Mouse (Mus musculus): ENCODE results near the gene Kl. TPM values are rescaled to one million over a fixed set of nuclear protein-coding genes. Genes with fewer than 3 reads are reported as not detected.

The Kl gene
- polyA plus RNA-seq, 1 experiment from 2014 or later = 0.04 TPM

DNA sequence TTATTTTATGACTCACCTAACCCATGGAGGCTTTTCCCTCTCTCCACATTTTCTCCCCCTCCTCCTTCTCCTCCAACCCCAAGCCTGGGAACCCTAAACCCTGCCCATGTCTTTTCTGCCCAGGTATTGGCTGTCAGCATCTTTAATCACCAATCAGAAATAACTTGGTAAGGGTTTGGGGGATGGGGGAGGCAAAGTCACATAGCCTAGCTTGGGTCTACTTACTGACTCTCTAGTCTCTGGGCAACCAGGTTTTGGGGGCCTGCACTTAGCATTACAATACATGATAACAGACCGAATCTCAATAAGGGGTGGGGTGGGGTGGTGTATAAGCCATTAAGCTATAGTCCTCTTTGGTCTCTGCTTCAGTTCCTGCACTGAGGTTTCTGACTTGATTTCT lies 10.3 kb downstream of the Kl start:
- ChIA-PET CTCF (interaction anchor here (2.0 kb wide), 1 partner anchor 13 kb away, joined by 6 read pairs; no protein-coding TSS in a partner anchor), POLR2A (no interaction called here)
- no peak for DNase-seq (ENCODE audit: low read depth, low spot score)
- in situ Hi-C loops (cut with MboI; ENCODE audit: low pct_unique_long_range_greater_than_20kb) = no loop called here
- no peaks in the 10 kb centered on the region for H3K27me3 ChIP-seq
- no peak for ATAC-seq
- TF ChIP-seq CTCF (IDR thresholded peaks at IDR 0.05) = no peak

DNA sequence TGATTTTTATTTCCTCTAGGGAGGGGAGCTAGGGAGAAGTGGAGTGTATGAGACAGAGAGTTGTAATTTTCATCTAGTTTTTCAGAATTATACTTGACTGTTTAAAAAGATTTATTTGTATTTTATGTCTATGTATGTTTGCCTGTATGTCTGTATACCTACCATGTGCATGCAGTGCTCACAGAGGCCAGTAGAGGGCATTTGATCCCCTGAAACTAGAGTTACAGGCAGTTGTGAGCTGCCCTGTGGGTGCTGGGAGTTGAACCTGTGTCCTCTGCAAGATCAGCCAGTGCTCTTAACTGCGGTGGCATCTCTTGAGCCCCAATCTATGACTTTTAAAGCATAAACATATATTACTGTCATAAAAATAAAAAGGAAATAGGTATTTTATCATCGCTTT lies 15.5 kb downstream of the Kl start:
- DNase-seq (ENCODE audit: low read depth, low spot score) (no peak), ATAC-seq (no peak)
- CTCF ChIA-PET = interaction anchor here (0.7 to 1.7 kb wide), 3 partner anchors 9 to 19 kb away, joined by 3 to 5 read pairs (median 4); no protein-coding TSS in a partner anchor
- POLR2A ChIA-PET = no interaction called here
- peak; percentile 58 for TF ChIP-seq CTCF (IDR thresholded peaks at IDR 0.05)
- in situ Hi-C loops (cut with MboI; ENCODE audit: low pct_unique_long_range_greater_than_20kb) = no loop called here
- H3K27me3 ChIP-seq = no peaks in the 10 kb centered on the region

DNA sequence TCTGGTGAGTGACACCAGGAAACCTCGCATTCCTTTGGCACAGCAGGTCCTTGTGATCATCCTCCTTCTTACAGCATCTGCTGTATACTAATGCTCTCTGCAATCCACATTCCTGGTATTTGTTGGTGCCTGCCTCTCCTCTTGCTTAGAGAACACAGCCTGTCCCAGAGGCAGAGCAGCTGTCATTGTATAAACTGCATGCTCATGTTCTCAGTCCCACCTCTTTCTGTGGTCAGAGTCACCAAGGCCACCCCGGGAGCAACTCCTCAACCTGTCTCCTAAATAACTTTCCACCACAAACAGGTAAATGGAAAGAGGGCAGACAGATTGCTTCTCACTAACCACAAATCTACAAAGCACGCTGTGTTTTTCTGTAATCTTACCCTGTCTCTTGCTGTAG lies 18.1 kb downstream of the Kl start:
- CTCF ChIA-PET = no interaction called here
- ATAC-seq (no peak), DNase-seq (ENCODE audit: low read depth, low spot score) (no peak)
- no peaks in the 10 kb centered on the region for H3K27me3 ChIP-seq
- in situ Hi-C loops (cut with MboI; ENCODE audit: low pct_unique_long_range_greater_than_20kb) = no loop called here
- POLR2A ChIA-PET = no interaction called here
- no peak for TF ChIP-seq CTCF (IDR thresholded peaks at IDR 0.05)

DNA sequence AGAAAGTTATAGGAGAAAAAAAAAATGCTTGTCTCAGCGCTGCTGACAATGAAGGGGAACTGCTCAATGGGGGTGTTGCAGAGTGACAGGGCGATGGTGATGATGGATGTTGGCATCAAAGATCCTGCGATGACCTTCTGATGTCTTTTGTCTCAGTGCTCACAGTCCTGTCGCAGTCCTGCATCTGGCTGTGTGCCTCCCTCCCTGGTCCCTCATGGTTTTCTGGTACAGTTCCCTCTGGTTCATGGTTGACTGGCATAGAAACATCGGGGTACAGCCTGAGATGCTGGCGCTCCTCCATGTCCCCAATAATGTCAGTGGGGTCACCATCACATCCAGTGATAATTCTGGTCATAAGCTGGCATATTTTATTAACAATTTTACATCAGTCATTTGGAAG lies 18.7 kb downstream of the Kl start:
- H3K27me3 ChIP-seq = no peaks in the 10 kb centered on the region
- DNase-seq (ENCODE audit: low read depth, low spot score) = no peak
- no peak for ATAC-seq
- ChIA-PET POLR2A (no interaction called here), CTCF (no interaction called here)
- in situ Hi-C loops (cut with MboI; ENCODE audit: low pct_unique_long_range_greater_than_20kb) = no loop called here
- TF ChIP-seq CTCF (IDR thresholded peaks at IDR 0.05) = no peak

DNA sequence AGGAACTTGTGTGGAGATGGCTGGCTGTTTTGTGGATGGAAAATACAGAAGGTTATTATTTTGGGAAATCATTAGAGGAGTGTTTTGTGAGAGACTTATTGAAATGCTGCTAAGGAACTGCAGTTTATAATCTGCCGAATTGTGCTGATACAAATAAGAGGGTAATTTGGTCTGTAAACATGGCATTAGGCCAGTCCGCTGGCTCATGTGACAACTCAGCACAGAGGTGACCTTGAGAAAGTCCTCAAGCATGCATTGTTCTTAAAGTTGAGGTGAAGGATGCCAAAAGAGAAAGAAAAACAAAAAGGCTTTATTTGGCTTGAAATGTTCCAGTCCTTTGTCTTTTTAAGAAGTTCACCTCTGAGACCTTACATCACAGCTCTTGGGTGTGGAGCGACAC lies 21.8 kb downstream of the Kl start:
- H3K27me3 ChIP-seq = no peaks in the 10 kb centered on the region
- ChIA-PET POLR2A (interaction anchor here (1.1 kb wide), 1 partner anchor 22 kb away, joined by 4 read pairs; no protein-coding TSS in a partner anchor), CTCF (no interaction called here)
- ATAC-seq (no peak), DNase-seq (ENCODE audit: low read depth, low spot score) (no peak)
- in situ Hi-C loops (cut with MboI; ENCODE audit: low pct_unique_long_range_greater_than_20kb) = no loop called here
- no peak for TF ChIP-seq CTCF (IDR thresholded peaks at IDR 0.05)

DNA sequence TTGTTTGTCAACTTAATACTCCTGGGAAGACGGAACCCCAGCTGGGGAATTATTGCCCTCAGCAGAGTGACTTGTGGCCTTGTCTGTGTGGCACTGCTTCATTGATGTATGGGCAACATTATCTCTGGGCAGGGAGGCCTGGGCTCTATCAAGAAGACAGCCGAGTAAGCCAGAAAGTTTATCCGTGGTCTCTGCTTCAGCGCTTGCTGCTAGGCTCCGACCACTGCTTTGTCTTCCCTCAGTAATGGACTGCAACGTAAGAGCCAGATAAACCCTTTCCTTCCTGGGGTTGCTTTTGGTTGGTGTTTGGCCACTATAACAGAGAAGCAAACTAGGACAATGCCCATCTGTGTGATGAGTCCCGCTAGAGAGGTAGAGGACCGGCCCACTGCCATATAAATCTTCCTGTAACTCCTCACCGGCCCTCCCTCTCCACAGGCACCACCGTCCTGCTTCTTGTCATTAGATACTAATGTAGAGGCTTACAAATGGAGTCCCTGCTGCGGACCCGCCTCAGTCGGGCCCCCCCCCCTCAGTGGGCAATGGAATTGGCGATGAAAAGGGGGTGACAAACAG lies 25.1 kb downstream of the Kl start:
- no peaks in the 10 kb centered on the region for H3K27me3 ChIP-seq
- ChIA-PET CTCF (no interaction called here), POLR2A (no interaction called here)
- DNase-seq (ENCODE audit: low read depth, low spot score) = no peak
- ATAC-seq = no peak
- no peak for TF ChIP-seq CTCF (IDR thresholded peaks at IDR 0.05)
- in situ Hi-C loops (cut with MboI; ENCODE audit: low pct_unique_long_range_greater_than_20kb) = no loop called here

DNA sequence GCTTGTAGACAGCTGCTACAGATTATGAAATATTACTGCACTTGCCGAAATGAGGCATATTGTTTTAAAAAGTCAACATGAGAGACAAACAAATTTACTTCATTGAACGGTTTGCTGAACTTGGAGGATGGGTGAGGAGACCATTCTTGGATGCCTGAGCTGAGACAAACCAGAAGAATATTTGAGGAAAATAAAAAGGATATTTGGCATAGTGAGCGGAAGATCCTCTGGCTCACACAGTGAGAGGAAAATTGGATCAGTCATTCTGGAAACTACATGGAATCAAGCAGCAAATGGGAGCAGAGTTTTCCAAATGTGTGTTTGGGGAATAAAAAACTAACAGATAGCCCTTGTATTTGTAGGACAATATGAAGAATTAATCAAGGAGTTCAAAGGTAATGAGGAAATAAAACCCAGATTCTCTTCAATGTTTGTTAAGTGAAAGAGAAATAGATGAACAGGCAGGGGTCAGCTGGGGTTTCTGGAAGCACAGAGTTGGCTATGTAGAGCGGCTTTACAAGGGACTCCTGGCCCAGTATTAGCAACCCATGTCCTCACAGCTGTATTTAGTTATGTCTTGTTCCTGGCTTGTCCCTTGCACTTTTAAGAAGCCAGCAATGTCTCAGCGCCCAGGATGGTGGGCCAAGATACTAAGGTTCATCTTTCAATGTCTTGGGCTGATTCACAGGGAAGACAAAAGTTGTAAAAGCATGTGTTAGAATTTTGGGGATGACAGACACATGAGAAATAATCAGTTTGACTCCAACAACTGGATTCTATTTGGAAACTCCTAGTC lies 27.1 kb downstream of the Kl start:
- no peak for TF ChIP-seq CTCF (IDR thresholded peaks at IDR 0.05)
- DNase-seq (ENCODE audit: low read depth, low spot score) (no peak), ATAC-seq (no peak)
- in situ Hi-C loops (cut with MboI; ENCODE audit: low pct_unique_long_range_greater_than_20kb) = no loop called here
- POLR2A ChIA-PET = interaction anchor here (0.7 kb wide), 1 partner anchor 65 kb away, joined by 7 read pairs; no protein-coding TSS in a partner anchor
- CTCF ChIA-PET = interaction anchor here (0.6 to 1.3 kb wide), 2 partner anchors 10 to 72 kb away, joined by 3 to 9 read pairs; no protein-coding TSS in a partner anchor
- no peaks in the 10 kb centered on the region for H3K27me3 ChIP-seq

DNA sequence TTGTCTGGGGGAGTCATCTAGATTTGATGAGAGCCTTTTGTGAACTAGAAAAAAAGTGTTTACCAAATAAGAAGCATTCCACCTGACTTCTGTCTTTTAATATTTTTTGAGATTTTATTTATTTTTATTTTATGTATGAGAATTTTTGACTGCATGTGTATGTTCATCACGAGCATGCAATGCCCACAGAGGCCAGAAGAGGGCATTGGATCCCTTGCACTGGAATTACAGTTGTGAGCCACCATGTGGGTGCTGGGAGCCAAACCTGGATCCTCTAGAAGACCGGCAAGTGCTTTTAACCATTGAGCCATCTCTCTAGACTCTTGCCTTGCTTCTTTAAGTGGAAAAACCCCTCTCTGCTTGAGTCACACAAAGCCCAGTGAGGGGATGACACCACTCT lies 29.7 kb downstream of the Kl start:
- in situ Hi-C loops (cut with MboI; ENCODE audit: low pct_unique_long_range_greater_than_20kb) = no loop called here
- ChIA-PET POLR2A (interaction anchor here (0.8 kb wide), 1 partner anchor 11 kb away, joined by 3 read pairs; no protein-coding TSS in a partner anchor), CTCF (interaction anchor here (1.0 to 1.1 kb wide), 2 partner anchors 20 to 86 kb away, joined by 3 read pairs; no protein-coding TSS in a partner anchor)
- no peak for ATAC-seq
- no peak for DNase-seq (ENCODE audit: low read depth, low spot score)
- no peaks in the 10 kb centered on the region for H3K27me3 ChIP-seq
- peak; percentile 52 for TF ChIP-seq CTCF (IDR thresholded peaks at IDR 0.05)

DNA sequence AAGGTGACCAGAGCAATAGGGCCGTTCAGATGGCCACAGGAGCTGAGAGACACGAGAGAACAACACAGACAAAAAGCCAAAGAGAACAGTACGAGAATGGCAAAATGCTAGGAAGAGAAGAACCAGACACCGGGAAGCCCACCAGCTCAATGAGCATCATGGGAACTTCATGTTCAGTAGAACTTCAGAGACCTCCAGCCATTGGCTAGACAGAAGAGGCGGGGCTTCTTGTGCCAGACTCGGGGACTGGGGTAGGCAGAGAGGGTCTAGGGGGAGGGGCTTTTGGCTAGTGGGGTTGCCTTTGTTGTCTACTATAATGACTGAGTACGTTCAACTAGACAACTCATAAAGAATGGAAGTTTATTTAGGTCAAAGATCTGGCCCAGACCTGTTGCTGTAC lies 41.7 kb downstream of the Kl start:
- no peak for TF ChIP-seq CTCF (IDR thresholded peaks at IDR 0.05)
- POLR2A ChIA-PET = interaction anchor here (1.3 kb wide), 1 partner anchor 19 kb away, joined by 3 read pairs; no protein-coding TSS in a partner anchor
- DNase-seq (ENCODE audit: low read depth, low spot score) (no peak), ATAC-seq (no peak)
- CTCF ChIA-PET = no interaction called here
- no peaks in the 10 kb centered on the region for H3K27me3 ChIP-seq
- in situ Hi-C loops (cut with MboI; ENCODE audit: low pct_unique_long_range_greater_than_20kb) = no loop called here

DNA sequence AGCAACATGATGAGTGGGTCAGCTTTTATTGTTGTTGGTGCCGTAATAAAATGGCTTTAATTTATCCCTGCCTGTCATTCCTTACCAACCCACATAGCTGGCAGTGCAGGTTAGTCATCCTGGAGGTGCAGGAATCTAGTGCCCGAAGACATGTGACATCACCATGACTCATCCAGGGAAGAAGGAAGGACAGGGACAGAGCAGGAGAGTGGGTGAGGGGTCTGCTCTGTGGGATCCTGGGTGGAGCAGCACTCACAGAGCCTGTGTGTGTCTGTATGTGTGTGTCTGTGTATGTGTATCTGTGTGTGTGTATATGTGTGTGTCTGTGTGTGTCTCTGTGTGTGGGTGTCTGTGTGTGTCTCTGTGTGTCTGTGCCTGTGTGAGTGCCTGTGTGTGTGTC lies 44.2 kb downstream of the Kl start:
- CTCF ChIA-PET = interaction anchor here (1.4 kb wide), 1 partner anchor 57 kb away, joined by 4 read pairs; no protein-coding TSS in a partner anchor
- DNase-seq (ENCODE audit: low read depth, low spot score) (peak; percentile 75), ATAC-seq (peak; percentile 100)
- TF ChIP-seq CTCF (IDR thresholded peaks at IDR 0.05) = no peak
- POLR2A ChIA-PET = interaction anchor here (0.6 kb wide), 1 partner anchor 22 kb away, joined by 4 read pairs; no protein-coding TSS in a partner anchor
- in situ Hi-C loops (cut with MboI; ENCODE audit: low pct_unique_long_range_greater_than_20kb) = no loop called here
- H3K27me3 ChIP-seq = no peaks in the 10 kb centered on the region

DNA sequence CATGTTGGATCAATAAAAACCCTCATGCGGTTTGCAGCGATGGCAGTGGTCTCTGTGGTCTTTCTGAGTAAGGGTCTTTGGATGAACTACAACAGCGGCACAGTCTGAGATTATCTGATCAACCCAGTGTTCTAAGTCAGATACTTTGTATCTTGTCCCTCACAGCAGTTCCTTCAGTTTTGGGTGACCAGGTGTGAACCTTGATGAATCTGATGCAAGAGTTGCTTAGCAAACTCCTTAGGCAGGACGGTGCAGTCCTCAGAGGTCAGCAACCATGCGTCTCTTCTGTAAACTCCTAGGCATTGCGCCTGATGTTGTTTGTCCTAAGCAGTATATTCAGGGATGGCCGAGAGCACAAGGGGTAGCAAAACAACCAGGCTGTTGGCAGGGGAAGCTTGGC lies 48.7 kb downstream of the Kl start:
- POLR2A ChIA-PET = no interaction called here
- no peaks in the 10 kb centered on the region for H3K27me3 ChIP-seq
- CTCF ChIA-PET = no interaction called here
- no peak for TF ChIP-seq CTCF (IDR thresholded peaks at IDR 0.05)
- in situ Hi-C loops (cut with MboI; ENCODE audit: low pct_unique_long_range_greater_than_20kb) = no loop called here
- ATAC-seq (no peak), DNase-seq (ENCODE audit: low read depth, low spot score) (no peak)

All from Patski (cell line).